Mouse (Mus musculus) embryonic facial prominence, embryonic 14.5 days (tissue): Measurements from ENCODE around the gene Atp6v1e2. TPM values are rescaled to one million over a fixed set of nuclear protein-coding genes. Genes with fewer than 3 reads are reported as not detected.

ENCODE experiments used
- ATAC-seq: fragments of 200-750 bp; cut with Nextera tagmentation; 2 replicates; pipeline ENCODE4 v1.8.0; 2017; ENCODE audit warnings: low read depth, moderate number of reproducible peaks, moderate TSS enrichment
- DNase-seq: peaks from one replicate; pipeline ENCODE4 v3.0.0-alpha.2; 2015; ENCODE audit warnings: low spot score
- H3K27ac ChIP-seq: fragments of 300-500 bp; sonication (generic); replicated peaks from 2 replicates; pipeline ENCODE4 v1.5.1; 2014; ENCODE audit warnings: low read depth, mild to moderate bottlenecking, low read length, moderate library complexity
- H3K27me3 ChIP-seq: fragments of 300-500 bp; sonication (generic); replicated peaks from 2 replicates; pipeline ENCODE4 v1.6.1; 2014; ENCODE audit warnings: low read length; ENCODE audit not compliant: control insufficient read depth, insufficient read depth
- H3K36me3 ChIP-seq: fragments of 300-500 bp; sonication (generic); 2 replicates; pipeline ENCODE4 v1.6.1; 2014; ENCODE audit warnings: low read length, mixed read lengths; ENCODE audit not compliant: control insufficient read depth, insufficient read depth
- H3K4me1 ChIP-seq: fragments of 300-500 bp; sonication (generic); 2 replicates; pipeline ENCODE4 v1.6.1; 2014; ENCODE audit warnings: antibody characterized with exemption, low read length; ENCODE audit not compliant: control insufficient read depth, insufficient read depth
- H3K4me2 ChIP-seq: fragments of 300-500 bp; sonication (generic); 2 replicates; pipeline ENCODE4 v1.6.1; 2014; ENCODE audit warnings: low read depth, mild to moderate bottlenecking, low read length, moderate library complexity, mixed read lengths
- H3K4me3 ChIP-seq: fragments of 300-500 bp; sonication (generic); 2 replicates; pipeline ENCODE4 v1.5.1; 2014; ENCODE audit warnings: low read depth, mild to moderate bottlenecking, low read length
- H3K9ac ChIP-seq: fragments of 300-500 bp; sonication (generic); 2 replicates; pipeline ENCODE4 v1.6.1; 2014; ENCODE audit warnings: low read depth, mild to moderate bottlenecking, low read length, moderate library complexity, mixed read lengths
- H3K9me3 ChIP-seq: fragments of 300-500 bp; sonication (generic); 2 replicates; pipeline ENCODE4 v1.6.1; 2016; ENCODE audit warnings: low read length; ENCODE audit not compliant: control insufficient read depth
- WGBS: fragments of 180-500 bp; shearing (Covaris S2); extraction: QIAGEN DNeasy Blood & Tissue Kit; methylation state at CpG from one replicate; pipeline ENCODE4 v1.1.7; 2014; 5-methylcytosine and 5-hydroxymethylcytosine counted together
- polyA plus RNA-seq: library from polyadenylated mRNA; unstranded; fragments of >200 nt; fragmentation: Nextera tagmentation; extraction: Ambion mirVana; gene quantifications from 2 replicates; pipeline ENCODE4 v1.2.1, GENCODE M21; 2014

Atp6v1e2 gene
- polyA plus RNA-seq, 1 experiment from 2014 or later, result not detected

GRCm38 (mm10) chr17:86967536-86968525, 20.1 kb upstream of the Atp6v1e2 start:
- 80% methylated on average over 10 of the region's 10 CpGs for WGBS
- no peak overlapping the region for H3K4me2 ChIP-seq
- peaks cover 12% of the 10 kb centered on the region for H3K36me3 ChIP-seq
- H3K9ac ChIP-seq, result no peak overlapping the region
- H3K4me3 ChIP-seq, result no peak overlapping the region
- peak overlapping the region; percentile 48 for H3K27ac ChIP-seq
- H3K27me3 ChIP-seq, result no peaks in the 10 kb centered on the region
- no peaks in the 10 kb centered on the region for H3K9me3 ChIP-seq
- ATAC-seq (no peak), DNase-seq (peak; percentile 50)
- peaks cover 25% of the 10 kb centered on the region for H3K4me1 ChIP-seq

GRCm38 (mm10) chr17:86967048-86967447, 19.4 kb upstream of the Atp6v1e2 start:
- Histone ChIP-seq H3K9me3 (no peaks in the 10 kb centered on the region), H3K4me2 (no peak overlapping the region), H3K4me1 (peaks cover 25% of the 10 kb centered on the region), H3K9ac (no peak overlapping the region), H3K4me3 (no peak overlapping the region), H3K36me3 (peaks cover 12% of the 10 kb centered on the region), H3K27ac (peak overlapping the region; percentile 48), H3K27me3 (no peaks in the 10 kb centered on the region)
- ATAC-seq, result no peak
- 92% methylated on average over 12 of the region's 12 CpGs for WGBS
- no peak for DNase-seq

GRCm38 (mm10) chr17:86966040-86966439, 18.3 kb upstream of the Atp6v1e2 start:
- H3K4me3 ChIP-seq, result no peak overlapping the region
- H3K36me3 ChIP-seq, result peaks cover 12% of the 10 kb centered on the region
- H3K27me3 ChIP-seq, result no peaks in the 10 kb centered on the region
- H3K4me1 ChIP-seq, result peaks cover 34% of the 10 kb centered on the region
- 80% methylated on average over 10 of the region's 10 CpGs for WGBS
- DNase-seq (no peak), ATAC-seq (no peak)
- no peak overlapping the region for H3K27ac ChIP-seq
- H3K9me3 ChIP-seq, result no peaks in the 10 kb centered on the region
- peak overlapping the region; percentile 67; the same call in 1 of the 2 replicates for H3K4me2 ChIP-seq
- no peak overlapping the region for H3K9ac ChIP-seq

GRCm38 (mm10) chr17:86965121-86965520, 17.4 kb upstream of the Atp6v1e2 start:
- 57% methylated on average over 8 of the region's 8 CpGs for WGBS
- peak overlapping the region; percentile 54 for H3K9ac ChIP-seq
- no peak for ATAC-seq

GRCm38 (mm10) chr17:86964502-86964901, 16.8 kb upstream of the Atp6v1e2 start:
- peaks cover 42% of the 10 kb centered on the region for H3K4me1 ChIP-seq
- no peaks in the 10 kb centered on the region for H3K27me3 ChIP-seq
- H3K4me3 ChIP-seq, result peak overlapping the region; percentile 84
- DNase-seq (peak; percentile 97), ATAC-seq (peak; percentile 76)
- H3K9me3 ChIP-seq, result no peaks in the 10 kb centered on the region
- peak overlapping the region; percentile 94 for H3K9ac ChIP-seq
- under 1% methylated on average over 10 of the region's 10 CpGs for WGBS
- H3K4me2 ChIP-seq, result peak overlapping the region; percentile 67
- peak overlapping the region; percentile 96 for H3K27ac ChIP-seq
- H3K36me3 ChIP-seq, result no peaks in the 10 kb centered on the region

More at GRCm38 (mm10) chr17:86965121-86965520, 17.4 kb upstream of the Atp6v1e2 start:
- Histone ChIP-seq H3K27ac (peak overlapping the region; percentile 96), H3K4me1 (peaks cover 42% of the 10 kb centered on the region), H3K36me3 (peaks cover 6% of the 10 kb centered on the region), H3K27me3 (no peaks in the 10 kb centered on the region), H3K4me3 (peak overlapping the region; percentile 84), H3K4me2 (peak overlapping the region; percentile 67), H3K9me3 (no peaks in the 10 kb centered on the region)
- DNase-seq, result no peak

- H3K9me3 ChIP-seq, result no peaks in the 10 kb centered on the region
- H3K27ac ChIP-seq, result peak overlapping the region; percentile 96
- H3K4me1 ChIP-seq, result peaks cover 42% of the 10 kb centered on the region
- no peaks in the 10 kb centered on the region for H3K36me3 ChIP-seq
- H3K4me2 ChIP-seq, result peak overlapping the region; percentile 67
- no peak for DNase-seq
- H3K4me3 ChIP-seq, result peak overlapping the region; percentile 84
- H3K27me3 ChIP-seq, result no peaks in the 10 kb centered on the region
- 0% methylated on average over 6 of the region's 6 CpGs for WGBS
- peak overlapping the region; percentile 94 for H3K9ac ChIP-seq
- ATAC-seq, result no peak
Measured at GRCm38 (mm10) chr17:86964041-86964440, 16.3 kb upstream of the Atp6v1e2 start.

- no peak; the same call in 1 of the 2 replicates for ATAC-seq
- peak; percentile 56 for DNase-seq
- Histone ChIP-seq H3K36me3 (no peaks in the 10 kb centered on the region), H3K27me3 (no peaks in the 10 kb centered on the region), H3K9me3 (no peaks in the 10 kb centered on the region), H3K4me2 (peak overlapping the region; percentile 67), H3K4me1 (peaks cover 42% of the 10 kb centered on the region), H3K4me3 (peak overlapping the region; percentile 84), H3K27ac (peak overlapping the region; percentile 96), H3K9ac (peak overlapping the region; percentile 94)
- no CpG with 5 or more reads among the region's 26 CpGs for WGBS
Measured at GRCm38 (mm10) chr17:86963586-86963902, 15.8 kb upstream of the Atp6v1e2 start.

GRCm38 (mm10) chr17:86962894-86963585, 15.3 kb upstream of the Atp6v1e2 start, which contains the start of gene Rhoq:
TSS of gene Rhoq (plus strand) at chr17:86963082.
- ATAC-seq, result peak; percentile 90
- Histone ChIP-seq H3K9me3 (no peaks in the 10 kb centered on the region), H3K27ac (peak within 1 kb of the TSS; percentile 96), H3K36me3 (no peaks in the 10 kb centered on the region), H3K27me3 (no peaks in the 10 kb centered on the region), H3K4me2 (peak within 1 kb of the TSS; percentile 67), H3K4me3 (peak within 1 kb of the TSS; percentile 84), H3K9ac (peak within 1 kb of the TSS; percentile 94), H3K4me1 (peaks cover 37% of the 10 kb centered on the region)
- under 1% methylated on average over 17 of the region's 86 CpGs for WGBS
- DNase-seq, result peak; percentile 96
